Mouse (Mus musculus) stomach, embryonic 15.5 days (tissue): Measurements from ENCODE around the gene Anapc15-ps. TPM values are rescaled to one million over a fixed set of nuclear protein-coding genes. Genes with fewer than 3 reads are reported as not detected.

Experiments used
- ATAC-seq: fragments of 200-750 bp; cut with Nextera tagmentation; 2 replicates; pipeline ENCODE4 v1.8.0; 2017; ENCODE audit warnings: low read depth, moderate number of reproducible peaks, moderate TSS enrichment; ENCODE audit not compliant: insufficient read depth, low FRiP score
- H3K27ac ChIP-seq: fragments of 300-500 bp; sonication (generic); 2 replicates; pipeline ENCODE4 v1.5.1; 2015; ENCODE audit warnings: mild to moderate bottlenecking, inconsistent platforms
- H3K27me3 ChIP-seq: fragments of 300-500 bp; sonication (generic); replicated peaks from 2 replicates; pipeline ENCODE4 v1.6.1; 2015; ENCODE audit warnings: inconsistent platforms
- H3K36me3 ChIP-seq: fragments of 300-500 bp; sonication (generic); 2 replicates; pipeline ENCODE4 v1.6.1; 2015; ENCODE audit warnings: inconsistent platforms
- H3K4me1 ChIP-seq: fragments of 300-500 bp; sonication (generic); 2 replicates; pipeline ENCODE4 v1.6.1; 2015; ENCODE audit warnings: inconsistent platforms
- H3K4me2 ChIP-seq: fragments of 300-500 bp; sonication (generic); 2 replicates; pipeline ENCODE4 v1.6.1; 2015; ENCODE audit warnings: mild to moderate bottlenecking, inconsistent platforms
- H3K4me3 ChIP-seq: fragments of 300-500 bp; sonication (generic); replicated peaks from 2 replicates; pipeline ENCODE4 v1.5.1; 2015; ENCODE audit warnings: inconsistent platforms
- H3K9ac ChIP-seq: fragments of 300-500 bp; sonication (generic); 2 replicates; pipeline ENCODE4 v1.6.1; 2015; ENCODE audit warnings: inconsistent platforms
- H3K9me3 ChIP-seq: fragments of 300-500 bp; sonication (generic); 2 replicates; pipeline ENCODE4 v1.6.1; 2016; ENCODE audit warnings: inconsistent platforms
- WGBS: fragments of 180-500 bp; shearing (Covaris S2); methylation state at CpG from one replicate; pipeline ENCODE4 v1.1.7; 2015; 5-methylcytosine and 5-hydroxymethylcytosine counted together
- polyA plus RNA-seq: library from polyadenylated mRNA; unstranded; fragments of >200 nt; fragmentation: Nextera tagmentation; extraction: Ambion mirVana; gene quantifications from 2 replicates; pipeline ENCODE4 v1.2.1, GENCODE M21; 2015

The Anapc15-ps gene
- polyA plus RNA-seq, 1 experiment from 2014 or later: 0.40 TPM

- Histone ChIP-seq H3K9ac (no peak overlapping the region), H3K9me3 (no peaks in the 10 kb centered on the region), H3K4me3 (no peak overlapping the region), H3K4me1 (peaks cover 6% of the 10 kb centered on the region; the same call in 1 of the 2 replicates), H3K36me3 (no peaks in the 10 kb centered on the region), H3K27me3 (no peaks in the 10 kb centered on the region), H3K4me2 (no peak overlapping the region), H3K27ac (no peak overlapping the region)
- ATAC-seq: no peak
- 78% methylated on average over 9 of the region's 9 CpGs for WGBS
These were observed 33.6 kb upstream of the Anapc15-ps start for GRCm38 (mm10) chr10:95706867-95707266.

- WGBS: 82% methylated on average over 3 of the region's 3 CpGs
- peaks cover 6% of the 10 kb centered on the region; the same call in 1 of the 2 replicates for H3K4me1 ChIP-seq
- H3K9ac ChIP-seq: no peak overlapping the region
- no peak for ATAC-seq
- no peaks in the 10 kb centered on the region for H3K9me3 ChIP-seq
- no peak overlapping the region for H3K27ac ChIP-seq
- no peak overlapping the region for H3K4me3 ChIP-seq
- no peaks in the 10 kb centered on the region for H3K27me3 ChIP-seq
- H3K36me3 ChIP-seq: no peaks in the 10 kb centered on the region
- H3K4me2 ChIP-seq: no peak overlapping the region
These were observed 32.5 kb upstream of the Anapc15-ps start for GRCm38 (mm10) chr10:95705747-95706146.

GRCm38 (mm10) chr10:95704847-95705246 lies 31.6 kb upstream of the Anapc15-ps start:
- Histone ChIP-seq H3K9me3 (no peaks in the 10 kb centered on the region), H3K9ac (no peak overlapping the region), H3K36me3 (no peaks in the 10 kb centered on the region), H3K4me1 (peaks cover 4% of the 10 kb centered on the region; the same call in 1 of the 2 replicates), H3K27me3 (no peaks in the 10 kb centered on the region), H3K27ac (no peak overlapping the region), H3K4me2 (no peak overlapping the region), H3K4me3 (no peak overlapping the region)
- no peak for ATAC-seq
- WGBS: 86% methylated on average over 6 of the region's 6 CpGs

GRCm38 (mm10) chr10:95703730-95704129 lies 30.5 kb upstream of the Anapc15-ps start:
- no peak overlapping the region for H3K4me2 ChIP-seq
- no peaks in the 10 kb centered on the region for H3K4me1 ChIP-seq
- H3K9me3 ChIP-seq: no peaks in the 10 kb centered on the region
- no peaks in the 10 kb centered on the region for H3K27me3 ChIP-seq
- no peaks in the 10 kb centered on the region for H3K36me3 ChIP-seq
- H3K27ac ChIP-seq: no peak overlapping the region
- ATAC-seq: no peak
- no peak overlapping the region for H3K9ac ChIP-seq
- no peak overlapping the region for H3K4me3 ChIP-seq
- WGBS: 89% methylated on average over 5 of the region's 5 CpGs

GRCm38 (mm10) chr10:95700422-95700821 lies 27.2 kb upstream of the Anapc15-ps start:
- no peak overlapping the region for H3K4me2 ChIP-seq
- H3K9ac ChIP-seq: no peak overlapping the region
- 66% methylated on average over 4 of the region's 4 CpGs for WGBS
- H3K36me3 ChIP-seq: no peaks in the 10 kb centered on the region
- no peak for ATAC-seq
- H3K27ac ChIP-seq: no peak overlapping the region
- no peaks in the 10 kb centered on the region for H3K27me3 ChIP-seq
- no peak overlapping the region for H3K4me3 ChIP-seq
- H3K9me3 ChIP-seq: no peaks in the 10 kb centered on the region
- no peaks in the 10 kb centered on the region for H3K4me1 ChIP-seq

- Histone ChIP-seq H3K4me3 (no peak overlapping the region), H3K4me1 (no peaks in the 10 kb centered on the region), H3K27me3 (no peaks in the 10 kb centered on the region), H3K9me3 (no peaks in the 10 kb centered on the region), H3K27ac (no peak overlapping the region), H3K36me3 (no peaks in the 10 kb centered on the region), H3K4me2 (no peak overlapping the region), H3K9ac (no peak overlapping the region)
- ATAC-seq: no peak
- 81% methylated on average over 8 of the region's 8 CpGs for WGBS
These were observed 25.9 kb upstream of the Anapc15-ps start for GRCm38 (mm10) chr10:95698920-95699714.

- Histone ChIP-seq H3K4me3 (no peak overlapping the region), H3K9me3 (no peaks in the 10 kb centered on the region), H3K9ac (no peak overlapping the region), H3K27me3 (no peaks in the 10 kb centered on the region), H3K4me2 (no peak overlapping the region), H3K27ac (no peak overlapping the region), H3K4me1 (no peaks in the 10 kb centered on the region), H3K36me3 (no peaks in the 10 kb centered on the region)
- no peak for ATAC-seq
- WGBS: 41% methylated on average over 3 of the region's 3 CpGs
These were observed 23.0 kb upstream of the Anapc15-ps start for GRCm38 (mm10) chr10:95696253-95696641.

- no peak overlapping the region for H3K27ac ChIP-seq
- no peaks in the 10 kb centered on the region for H3K36me3 ChIP-seq
- ATAC-seq: no peak
- H3K4me1 ChIP-seq: no peaks in the 10 kb centered on the region
- H3K9ac ChIP-seq: no peak overlapping the region
- WGBS: 75% methylated on average over 18 of the region's 18 CpGs
- H3K9me3 ChIP-seq: no peaks in the 10 kb centered on the region
- no peaks in the 10 kb centered on the region for H3K27me3 ChIP-seq
- no peak overlapping the region for H3K4me2 ChIP-seq
- H3K4me3 ChIP-seq: no peak overlapping the region
These were observed 22.5 kb upstream of the Anapc15-ps start for GRCm38 (mm10) chr10:95695603-95696252.

GRCm38 (mm10) chr10:95694559-95695251 lies 21.5 kb upstream of the Anapc15-ps start:
- Histone ChIP-seq H3K4me1 (no peaks in the 10 kb centered on the region), H3K27me3 (no peaks in the 10 kb centered on the region), H3K4me3 (no peak overlapping the region), H3K4me2 (no peak overlapping the region), H3K9ac (no peak overlapping the region), H3K27ac (no peak overlapping the region), H3K36me3 (no peaks in the 10 kb centered on the region), H3K9me3 (no peaks in the 10 kb centered on the region)
- WGBS: 72% methylated on average over 12 of the region's 12 CpGs
- no peak for ATAC-seq

- H3K9ac ChIP-seq: no peak overlapping the region
- H3K36me3 ChIP-seq: no peaks in the 10 kb centered on the region
- ATAC-seq: no peak
- 95% methylated on average over 4 of the region's 4 CpGs for WGBS
- no peak overlapping the region for H3K4me2 ChIP-seq
- H3K27ac ChIP-seq: no peak overlapping the region
- H3K9me3 ChIP-seq: no peaks in the 10 kb centered on the region
- H3K4me3 ChIP-seq: no peak overlapping the region
- no peaks in the 10 kb centered on the region for H3K27me3 ChIP-seq
- no peaks in the 10 kb centered on the region for H3K4me1 ChIP-seq
These were observed 18.1 kb upstream of the Anapc15-ps start for GRCm38 (mm10) chr10:95691347-95691746.

GRCm38 (mm10) chr10:95689833-95690232 lies 16.6 kb upstream of the Anapc15-ps start:
- Histone ChIP-seq H3K9me3 (no peaks in the 10 kb centered on the region), H3K36me3 (no peaks in the 10 kb centered on the region), H3K27ac (no peak overlapping the region), H3K4me1 (no peaks in the 10 kb centered on the region), H3K4me3 (no peak overlapping the region), H3K9ac (no peak overlapping the region), H3K4me2 (no peak overlapping the region), H3K27me3 (no peaks in the 10 kb centered on the region)
- WGBS: 100% methylated on average over 1 of the region's 1 CpGs
- 0 out of 2 replicates have a peak, but pooled peaks have one; percentile 53 for ATAC-seq

- Histone ChIP-seq H3K4me2 (no peak overlapping the region), H3K4me1 (no peaks in the 10 kb centered on the region), H3K4me3 (no peak overlapping the region), H3K9ac (no peak overlapping the region), H3K36me3 (no peaks in the 10 kb centered on the region), H3K27me3 (no peaks in the 10 kb centered on the region), H3K27ac (no peak overlapping the region), H3K9me3 (no peaks in the 10 kb centered on the region)
- 68% methylated on average over 7 of the region's 7 CpGs for WGBS
- no peak for ATAC-seq
These were observed 15.8 kb upstream of the Anapc15-ps start for GRCm38 (mm10) chr10:95689058-95689457.
